Mouse (Mus musculus) cortical plate, adult 2 months (tissue): ENCODE measurements at regions not wholly inside any gene's neighbourhood (a gene's known extent, or its start where the extent isn't known, plus 50 kb on each side); places are given as distances from the start of the nearest gene placed in this dataset.

ENCODE experiments used
- CTCF ChIP-seq: fragments of 200-500 bp; IDR thresholded peaks from 2 replicates; pipeline ENCODE4 v1.5.1; 2011; ENCODE audit warnings: mild to moderate bottlenecking, control low read depth, low read length; ENCODE audit not compliant: insufficient read depth; ENCODE audit errors: extremely low read depth
- POLR2A ChIP-seq: fragments of 200-500 bp; IDR thresholded peaks from 2 replicates; pipeline ENCODE4 v1.6.1; 2011; ENCODE audit warnings: mild to moderate bottlenecking, low read length, control low read depth; ENCODE audit not compliant: insufficient read depth; ENCODE audit errors: extremely low read depth

DNA sequence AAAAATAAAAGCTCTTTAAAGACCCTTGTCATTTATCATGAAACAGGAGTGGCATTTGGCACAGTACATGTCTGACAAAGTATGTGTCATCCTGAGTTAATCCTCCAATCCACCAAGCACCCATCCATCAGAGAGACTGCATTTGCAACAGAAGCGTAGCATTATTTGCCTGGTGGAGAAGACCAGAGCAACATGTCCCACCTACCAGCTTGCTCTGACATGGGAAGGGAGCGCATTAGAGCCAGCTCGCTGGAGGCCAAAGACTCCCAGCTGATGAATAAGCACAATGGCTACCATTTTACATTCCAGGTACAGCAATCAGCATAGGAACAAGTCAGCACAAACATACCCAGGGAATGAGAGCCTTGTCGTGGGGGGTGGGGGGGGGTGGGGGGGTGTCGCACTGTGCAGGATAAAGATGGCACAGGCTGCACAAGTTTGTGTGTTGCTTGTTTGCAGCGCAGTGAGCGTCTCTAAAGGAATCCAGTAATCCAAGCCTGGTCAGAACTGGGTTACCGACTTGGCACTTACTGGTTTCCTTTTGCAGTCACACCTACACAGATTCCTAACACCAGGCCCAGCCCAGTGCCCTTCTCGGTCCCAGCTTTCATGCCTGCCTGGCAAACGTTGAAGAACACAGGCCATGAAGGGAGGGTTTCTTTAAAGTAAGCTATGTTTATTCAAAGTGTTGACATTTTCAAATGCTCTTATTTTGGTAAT, 507.8 kb upstream of the Atp11b start:
- TF ChIP-seq CTCF (no peak), POLR2A (no peak)
